Comparison of ENCODE assay signal across 8 mouse cellular contexts in genomic region chr10:110455063-110455837, GRCm38 (mm10). TPM values are rescaled to one million over a fixed set of nuclear protein-coding genes. Genes with fewer than 3 reads are reported as not detected.
DNase-seq lines count a peak whose midpoint lies in the region; ATAC-seq and TF ChIP-seq lines count a peak whose summit lies in the region.

No protein-coding gene starts in this region.

- no peak overlapping the region for H3K27ac ChIP-seq in embryonic facial prominence, embryonic 15.5 days (replicated peaks)
- H3K27ac ChIP-seq in intestine, embryonic 14.5 days (ENCODE audit: low read depth), result no peak overlapping the region
- peak overlapping the region; percentile 94 for H3K27ac ChIP-seq in neural tube, embryonic 14.5 days (ENCODE audit: low read depth, low read length)

- no peaks in the 10 kb centered on the region for H3K36me3 ChIP-seq in C2C12 (ENCODE audit: control insufficient read depth, insufficient read depth)
- no peaks in the 10 kb centered on the region for H3K36me3 ChIP-seq in embryonic facial prominence, embryonic 15.5 days
- no peaks in the 10 kb centered on the region for H3K36me3 ChIP-seq in intestine, embryonic 14.5 days (ENCODE audit: control insufficient read depth, insufficient read depth, low read length)
- no peaks in the 10 kb centered on the region for H3K36me3 ChIP-seq in neural tube, embryonic 14.5 days (ENCODE audit: control insufficient read depth, insufficient read depth, low read length)

- TF ChIP-seq CTCF in C2C12 (IDR thresholded peaks at IDR 0.05; ENCODE audit: control insufficient read depth, insufficient read depth, insufficient read length), result no peak

- peak; percentile 31; the same call in 1 of the 2 replicates for ATAC-seq in embryonic facial prominence, embryonic 15.5 days (ENCODE audit: insufficient number of reproducible peaks, low FRiP score, low TSS enrichment, low read depth)
- ATAC-seq in intestine, embryonic 14.5 days (replicated peaks; ENCODE audit: low FRiP score, low TSS enrichment, low read depth), result peak; percentile 36; the same call in 1 of the 2 replicates
- peak; percentile 84 for ATAC-seq in neural tube, embryonic 14.5 days (ENCODE audit: low read depth)

- H3K79me2 ChIP-seq in C2C12 (ENCODE audit: control insufficient read depth, insufficient read depth), result no peaks in the 10 kb centered on the region

- H3K4me1 ChIP-seq in embryonic facial prominence, embryonic 15.5 days, result peaks cover 8% of the 10 kb centered on the region; the same call in 1 of the 2 replicates
- H3K4me1 ChIP-seq in intestine, embryonic 14.5 days (replicated peaks; ENCODE audit: control insufficient read depth, insufficient read depth, low read length), result no peaks in the 10 kb centered on the region
- 0 out of 2 replicates have a peak, but pooled peaks cover 2% of the 10 kb centered on the region for H3K4me1 ChIP-seq in neural tube, embryonic 14.5 days (ENCODE audit: control insufficient read depth, insufficient read depth, low read length)

- peak overlapping the region; percentile 97 for H3K4me2 ChIP-seq in embryonic facial prominence, embryonic 15.5 days (replicated peaks)
- peak overlapping the region; percentile 98 for H3K4me2 ChIP-seq in intestine, embryonic 14.5 days (ENCODE audit: low read length)
- H3K4me2 ChIP-seq in neural tube, embryonic 14.5 days (ENCODE audit: low read depth, low read length), result peak overlapping the region; percentile 61

- DNase-seq in ZHBTc4 (ENCODE audit: low read depth, low spot score), result peak; percentile 55
- DNase-seq in intestine, embryonic 14.5 days (ENCODE audit: low spot score), result peak; percentile 77
- DNase-seq in liver, result peak; percentile 3
- no peak for DNase-seq in gastrocnemius, postnatal 36 days
- no peak for DNase-seq in urinary bladder, postnatal 10 days (ENCODE audit: low spot score)

- no peaks in the 10 kb centered on the region for H3K79me3 ChIP-seq in C2C12 (ENCODE audit: low read depth)

- H3ac ChIP-seq in C2C12 (ENCODE audit: control insufficient read depth, insufficient read length, low read depth), result peak overlapping the region; percentile 58

- intact Hi-C loops in gastrocnemius, postnatal 36 days (cut with DNase I), result no loop called here

- no peaks in the 10 kb centered on the region for H3K27me3 ChIP-seq in C2C12 (ENCODE audit: control insufficient read depth, insufficient read depth, insufficient read length)
- peaks cover 16% of the 10 kb centered on the region for H3K27me3 ChIP-seq in embryonic facial prominence, embryonic 15.5 days
- peaks cover 28% of the 10 kb centered on the region for H3K27me3 ChIP-seq in intestine, embryonic 14.5 days (replicated peaks; ENCODE audit: control insufficient read depth, insufficient read depth, low read length)
- H3K27me3 ChIP-seq in neural tube, embryonic 14.5 days (ENCODE audit: control insufficient read depth, insufficient read depth, low read length), result no peaks in the 10 kb centered on the region

- no peaks in the 10 kb centered on the region for H3K9me3 ChIP-seq in embryonic facial prominence, embryonic 15.5 days (replicated peaks)
- H3K9me3 ChIP-seq in intestine, embryonic 14.5 days (ENCODE audit: control insufficient read depth, low read length), result no peaks in the 10 kb centered on the region
- no peaks in the 10 kb centered on the region for H3K9me3 ChIP-seq in neural tube, embryonic 14.5 days (ENCODE audit: control insufficient read depth, low read length)

- under 1% methylated on average over 45 of the region's 45 CpGs for WGBS in embryonic facial prominence, embryonic 15.5 days
- under 1% methylated on average over 43 of the region's 45 CpGs for WGBS in intestine, embryonic 14.5 days
- under 1% methylated on average over 38 of the region's 45 CpGs for WGBS in neural tube, embryonic 14.5 days

- H3K4me3 ChIP-seq in C2C12 (ENCODE audit: insufficient read depth, poor library complexity, severe bottlenecking), result peak overlapping the region; percentile 31
- peak overlapping the region; percentile 60 for H3K4me3 ChIP-seq in embryonic facial prominence, embryonic 15.5 days (replicated peaks)
- peak overlapping the region; percentile 47 for H3K4me3 ChIP-seq in intestine, embryonic 14.5 days (ENCODE audit: low read depth, low read length)
- peak overlapping the region; percentile 81 for H3K4me3 ChIP-seq in neural tube, embryonic 14.5 days (ENCODE audit: low read depth, low read length)

- peak overlapping the region; percentile 57 for H3K9ac ChIP-seq in embryonic facial prominence, embryonic 15.5 days
- peak overlapping the region; percentile 61 for H3K9ac ChIP-seq in intestine, embryonic 14.5 days (ENCODE audit: low read length)
- H3K9ac ChIP-seq in neural tube, embryonic 14.5 days (replicated peaks; ENCODE audit: low read depth, low read length), result peak overlapping the region; percentile 92

TF ChIP-seq in C2C12, 6 proteins besides CTCF, POLR2A, EP300 and RAD21:
- TF ChIP-seq FOSL1 (IDR thresholded peaks at IDR 0.05; ENCODE audit: insufficient read depth, low read length, poor library complexity, severe bottlenecking) (no peak), MYOG (IDR thresholded peaks at IDR 0.05; ENCODE audit: control insufficient read depth, extremely low read depth, insufficient read length) (no peak), MYOD1 (IDR thresholded peaks at IDR 0.05; ENCODE audit: control insufficient read depth, insufficient read length, low read depth) (no peak), USF1 (IDR thresholded peaks at IDR 0.05; ENCODE audit: low read depth) (no peak), MAX (IDR thresholded peaks at IDR 0.05) (no peak), CEBPB (IDR thresholded peaks at IDR 0.05; ENCODE audit: low read depth) (no peak)

RNA-seq across cellular contexts. Expression of gene Nav3, which starts 0.8 kb away (rescaled TPM):
- 5.0 TPM for polyA plus RNA-seq in C2C12 (2012; fragmentation: generic; extraction: Trizol)
- polyA plus RNA-seq in embryonic facial prominence, embryonic 15.5 days (2015; fragmentation: Nextera tagmentation; extraction: Ambion mirVana), result 5.6 and 8.1 TPM in 2 replicates
- polyA plus RNA-seq in intestine, embryonic 14.5 days (2014; fragmentation: Nextera tagmentation; extraction: Ambion mirVana), result 1.4 and 2.5 TPM in 2 replicates
- polyA plus RNA-seq in neural tube, embryonic 14.5 days (2014; fragmentation: Nextera tagmentation; extraction: Ambion mirVana), result 33.2 and 34.6 TPM in 2 replicates
- total RNA-seq in gastrocnemius, postnatal 36 days (2021), result 1 to 10 TPM; 1.4 to 2.6 TPM

Comparison
In these comparisons a context has a peak if more than half of its experiments do, and no peak if none do; other contexts are left out.
1. H3K4me3 ChIP-seq: peak in every context shown above with its lines; median percentile 81 in neural tube, embryonic 14.5 days; 60 in embryonic facial prominence, embryonic 15.5 days; 47 in intestine, embryonic 14.5 days; 31 in C2C12.
2. DNase-seq: peak in ZHBTc4 (single experiment), intestine, embryonic 14.5 days (single experiment) and liver (single experiment); none in gastrocnemius, postnatal 36 days (0 of 2) and urinary bladder, postnatal 10 days (single experiment).
3. ATAC-seq: peak in every context shown above with its lines; median percentile 84 in neural tube, embryonic 14.5 days; 36 in intestine, embryonic 14.5 days; 31 in embryonic facial prominence, embryonic 15.5 days.
4. Peak in every context shown above with its lines, with median percentiles within 50 percentile points of each other: H3K4me2 ChIP-seq and H3K9ac ChIP-seq.